Mouse (Mus musculus) activated CD4-positive, CD25-positive, alpha-beta regulatory T cell, adult 4 months (primary cell): Measurements from ENCODE around the gene Crtc3. TPM values are rescaled to one million over a fixed set of nuclear protein-coding genes. Genes with fewer than 3 reads are reported as not detected.

ENCODE experiments used
- ATAC-seq: one replicate; pipeline ENCODE4 v1.8.0; 2017
- polyA plus RNA-seq, 2 experiments: library from polyadenylated mRNA; unstranded; fragments of 100-300 nt; shearing (Covaris generic); gene quantifications; one replicate each; pipeline ENCODE4 v1.2.1; 2017

The Crtc3 gene
- polyA plus RNA-seq, 2 experiments from 2014 or later, result 16.6 to 17.1 TPM

DNA sequence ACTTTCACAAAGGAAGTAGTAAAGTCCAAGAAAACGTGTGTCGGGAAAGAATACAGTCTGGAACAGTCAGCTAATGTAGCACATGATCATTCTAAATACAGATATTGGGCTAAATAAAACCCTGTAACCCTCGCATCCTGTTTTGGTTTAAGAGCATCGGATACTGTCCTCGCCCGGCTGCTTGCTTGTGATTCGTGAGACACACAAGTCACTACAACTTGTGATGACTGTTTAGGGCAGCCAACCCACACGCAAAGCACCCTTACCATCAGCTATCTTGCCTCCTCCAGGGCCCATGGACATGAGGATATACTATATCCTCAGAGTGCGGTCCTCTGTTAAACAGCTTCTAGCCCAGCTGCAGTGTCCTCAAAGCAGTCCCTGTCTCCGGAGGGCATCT, 50.2 kb downstream of the Crtc3 start:
- ATAC-seq, result no peak

- no peak for ATAC-seq
Measured at GRCm38 (mm10) chr7:80636953-80637800, 51.5 kb downstream of the Crtc3 start.

- peak; percentile 29 for ATAC-seq
Measured at GRCm38 (mm10) chr7:80636288-80636952, 52.3 kb downstream of the Crtc3 start.

DNA sequence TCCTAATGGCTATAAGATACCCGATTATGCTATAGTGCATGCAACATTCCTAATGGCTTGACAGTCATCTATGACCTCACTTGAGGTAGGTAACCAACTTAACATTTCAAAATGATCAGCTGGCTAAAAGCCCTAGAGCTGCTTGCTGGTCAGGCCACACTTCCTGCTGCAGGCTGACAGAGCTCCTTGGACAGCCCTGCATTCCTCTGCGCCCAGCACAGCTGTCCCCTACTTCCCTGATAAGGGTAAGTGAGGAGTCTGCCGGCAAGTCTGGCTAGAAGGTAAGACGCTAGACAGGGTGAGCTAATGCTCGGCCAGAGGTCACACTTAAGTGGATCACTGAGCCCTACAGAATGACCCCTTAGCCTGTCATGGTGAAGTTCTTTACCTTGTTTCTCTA, 52.8 kb downstream of the Crtc3 start:
- no peak for ATAC-seq

GRCm38 (mm10) chr7:80634741-80635140, 53.9 kb downstream of the Crtc3 start:
- peak; percentile 75 for ATAC-seq

DNA sequence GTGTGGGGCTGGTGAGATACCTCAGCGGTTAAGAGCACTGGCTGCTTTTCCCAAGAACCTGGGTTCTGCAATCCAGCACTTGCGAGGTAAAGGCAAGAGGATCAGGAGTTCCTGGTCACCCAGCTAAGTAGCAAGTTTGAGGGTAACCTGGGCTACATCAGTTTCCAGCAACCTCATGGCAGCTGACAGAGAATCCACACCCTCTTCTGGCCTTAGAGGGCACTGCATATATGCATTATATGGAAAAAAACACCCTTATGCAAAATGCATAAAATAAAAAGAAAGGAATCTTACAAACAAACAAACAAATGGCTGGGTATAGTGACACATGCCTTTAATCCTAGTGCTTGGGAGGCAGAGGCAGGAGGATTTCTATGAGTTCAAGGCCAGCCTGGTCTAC, 55.0 kb downstream of the Crtc3 start:
- no peak for ATAC-seq

- ATAC-seq, result no peak
Measured at GRCm38 (mm10) chr7:80631993-80632392, 56.7 kb downstream of the Crtc3 start.

DNA sequence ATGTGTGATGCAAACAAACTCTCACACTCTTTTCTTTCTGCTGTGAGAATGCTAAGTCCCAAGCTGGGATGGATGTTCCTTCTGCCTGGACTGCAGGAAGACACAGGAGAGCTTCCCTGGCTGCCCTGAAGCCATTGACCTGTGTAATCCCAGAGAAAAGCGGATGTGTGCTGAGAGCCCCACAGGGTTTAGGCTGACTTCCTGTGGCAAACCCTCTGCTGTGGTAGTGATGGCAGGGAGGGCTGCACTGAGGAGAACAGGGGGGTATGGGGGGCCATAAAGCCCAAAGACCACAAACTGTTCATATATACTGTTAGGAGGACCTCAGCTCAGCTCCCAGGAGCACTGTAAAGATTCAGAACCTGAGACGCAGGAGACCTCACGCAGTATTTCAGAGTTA, 57.3 kb downstream of the Crtc3 start:
- ATAC-seq, result no peak

DNA sequence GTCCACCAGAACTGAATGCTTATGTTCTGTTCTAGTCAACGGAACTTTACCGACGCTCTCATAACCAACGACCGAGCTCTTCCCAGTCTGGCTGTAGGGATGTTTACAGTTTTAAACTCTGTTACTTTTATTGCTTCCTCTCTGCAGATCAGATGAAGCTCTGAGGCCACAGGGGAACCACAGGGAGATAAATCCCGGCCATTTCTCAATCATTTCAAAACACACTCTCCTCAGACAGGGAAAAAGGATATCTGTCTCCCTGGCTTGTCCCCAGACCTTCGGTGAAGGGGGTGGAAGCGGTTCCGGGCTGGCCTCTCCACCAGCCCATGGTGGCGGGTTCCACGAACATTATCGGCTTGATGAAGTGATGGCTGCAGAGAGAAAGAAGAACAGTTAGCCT, 59.3 kb downstream of the Crtc3 start:
- ATAC-seq, result peak; percentile 17

- peak; percentile 94 for ATAC-seq
Measured at GRCm38 (mm10) chr7:80628708-80629183, 59.9 kb downstream of the Crtc3 start.

GRCm38 (mm10) chr7:80626943-80627342, 61.7 kb downstream of the Crtc3 start:
- no peak for ATAC-seq

DNA sequence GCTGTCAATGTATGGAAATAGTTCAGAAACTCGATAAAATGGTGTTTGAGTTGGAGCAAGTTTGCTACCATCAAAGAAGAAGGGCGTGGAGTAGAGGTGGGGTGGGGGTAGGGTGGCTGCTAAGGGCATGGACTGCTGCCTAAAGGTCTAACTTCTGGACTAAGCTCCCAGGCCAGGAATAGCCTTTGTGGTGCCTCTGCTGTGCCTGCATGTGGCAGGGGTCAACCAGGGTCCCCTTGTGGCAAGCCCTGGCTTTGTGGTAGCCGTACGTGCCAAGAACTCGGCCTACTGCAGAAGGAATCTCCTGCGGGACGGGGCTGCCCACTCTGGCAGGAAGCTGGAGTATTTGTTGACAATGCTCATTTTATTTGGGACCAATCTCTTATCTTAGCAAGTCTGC, 62.8 kb downstream of the Crtc3 start:
- ATAC-seq, result no peak

DNA sequence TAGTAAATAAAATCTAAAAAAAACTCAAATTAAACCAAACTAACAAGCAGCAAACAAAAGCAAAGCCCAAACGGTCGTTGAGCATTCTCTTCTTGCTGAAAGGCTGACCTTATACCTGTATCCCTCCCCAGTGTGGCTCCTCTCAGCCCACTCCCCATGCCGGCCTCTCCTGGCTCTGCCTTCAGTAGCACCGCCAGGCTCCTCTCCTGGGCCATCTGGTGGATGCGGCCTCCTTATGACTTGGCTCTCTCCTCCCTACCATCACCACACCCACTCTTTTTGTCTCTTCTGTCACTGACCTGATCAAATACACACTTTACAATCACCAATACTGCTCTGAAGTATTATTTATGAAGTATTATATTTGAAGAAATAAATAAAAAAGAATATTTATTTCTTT, 65.4 kb downstream of the Crtc3 start:
- no peak for ATAC-seq

- no peak for ATAC-seq
Measured at GRCm38 (mm10) chr7:80616096-80616495, 72.6 kb downstream of the Crtc3 start.

GRCm38 (mm10) chr7:80614042-80614441, 74.6 kb downstream of the Crtc3 start:
- no peak for ATAC-seq

DNA sequence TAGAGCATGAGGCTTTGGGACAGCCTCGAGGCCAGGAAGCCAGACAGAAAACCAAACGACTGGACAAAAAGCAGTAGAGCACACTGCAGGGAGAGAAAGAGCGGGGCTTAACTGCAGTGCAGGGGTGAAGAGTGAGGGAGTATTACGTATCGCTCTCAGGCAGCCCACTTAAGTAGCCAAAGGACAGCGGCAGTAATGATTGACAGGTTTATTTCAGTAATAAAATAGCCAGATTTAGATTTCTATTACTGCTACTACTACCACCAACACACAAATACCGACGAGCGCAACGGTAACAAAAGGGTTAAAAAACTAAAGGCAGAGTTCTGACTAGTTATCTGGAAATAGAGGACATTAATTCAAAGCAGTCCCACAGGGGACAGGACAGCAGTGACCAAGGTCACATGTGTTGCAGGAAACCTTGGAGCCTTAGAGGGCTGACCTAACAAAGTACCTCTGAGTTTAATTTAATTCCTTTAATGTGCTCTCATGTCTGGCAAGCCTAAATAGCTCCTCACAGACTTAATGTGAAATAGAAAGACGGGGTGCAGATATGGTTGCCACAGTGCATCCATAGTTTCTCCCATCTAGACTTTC, 76.4 kb downstream of the Crtc3 start:
- ATAC-seq, result no peak

DNA sequence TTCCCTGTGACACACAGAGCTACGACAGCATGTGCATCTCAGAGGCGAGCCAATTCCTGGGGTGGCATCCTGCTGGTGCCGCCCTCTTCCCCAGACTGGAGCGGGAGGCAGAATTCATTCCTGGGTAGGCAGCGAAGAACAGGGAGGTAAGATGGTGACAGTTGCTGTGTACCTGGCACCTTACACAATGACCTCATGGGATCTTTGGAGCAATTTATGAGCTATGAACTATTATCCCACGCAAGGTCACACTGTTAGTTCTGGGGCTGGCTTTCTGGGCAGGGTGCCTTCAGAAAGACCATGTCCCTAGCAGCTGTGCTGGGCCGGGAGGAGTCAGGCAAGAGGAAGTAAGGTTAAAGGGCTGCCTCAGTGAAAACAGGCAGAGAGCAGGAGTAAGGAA, 77.0 kb downstream of the Crtc3 start:
- no peak for ATAC-seq

DNA sequence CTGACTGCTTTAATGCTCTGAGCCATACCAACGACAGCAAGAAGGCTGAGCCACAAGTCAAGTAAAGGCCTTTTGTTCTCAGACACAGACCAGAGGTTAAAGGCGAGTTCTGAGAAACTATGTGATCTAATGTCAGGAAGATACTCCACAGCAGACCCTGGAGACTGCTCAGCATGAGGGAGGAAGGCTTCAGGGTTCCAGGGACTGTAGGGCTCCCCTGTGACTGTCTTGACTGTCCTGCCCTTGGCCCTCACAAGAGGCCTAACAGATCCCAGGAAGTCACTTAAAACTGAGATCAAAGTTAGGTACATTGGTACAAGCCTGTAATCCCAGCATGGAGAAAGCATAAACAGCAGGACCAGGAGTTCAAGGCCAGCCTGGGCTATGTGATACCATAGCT, 81.2 kb downstream of the Crtc3 start:
- no peak for ATAC-seq

DNA sequence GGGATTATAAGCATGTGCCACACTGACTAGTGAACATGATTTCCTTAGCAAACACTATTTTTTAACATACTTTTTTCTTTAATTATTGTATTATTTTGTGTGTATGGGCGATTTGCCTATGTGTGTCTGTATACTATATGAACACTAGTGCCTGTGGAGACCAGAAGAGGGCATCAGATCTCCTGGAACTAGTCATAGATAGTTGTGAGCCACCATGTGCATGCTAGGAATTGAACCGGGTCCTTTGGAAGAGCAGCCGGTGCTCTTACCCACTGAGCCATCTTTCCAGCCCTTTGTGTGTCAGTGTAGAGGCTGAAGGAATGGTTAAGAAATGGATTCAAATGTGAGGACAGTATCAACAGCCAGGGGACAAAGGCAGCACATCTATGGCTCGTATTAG, 82.2 kb downstream of the Crtc3 start:
- ATAC-seq, result no peak

GRCm38 (mm10) chr7:80605557-80605930, 83.1 kb downstream of the Crtc3 start:
- ATAC-seq, result no peak

DNA sequence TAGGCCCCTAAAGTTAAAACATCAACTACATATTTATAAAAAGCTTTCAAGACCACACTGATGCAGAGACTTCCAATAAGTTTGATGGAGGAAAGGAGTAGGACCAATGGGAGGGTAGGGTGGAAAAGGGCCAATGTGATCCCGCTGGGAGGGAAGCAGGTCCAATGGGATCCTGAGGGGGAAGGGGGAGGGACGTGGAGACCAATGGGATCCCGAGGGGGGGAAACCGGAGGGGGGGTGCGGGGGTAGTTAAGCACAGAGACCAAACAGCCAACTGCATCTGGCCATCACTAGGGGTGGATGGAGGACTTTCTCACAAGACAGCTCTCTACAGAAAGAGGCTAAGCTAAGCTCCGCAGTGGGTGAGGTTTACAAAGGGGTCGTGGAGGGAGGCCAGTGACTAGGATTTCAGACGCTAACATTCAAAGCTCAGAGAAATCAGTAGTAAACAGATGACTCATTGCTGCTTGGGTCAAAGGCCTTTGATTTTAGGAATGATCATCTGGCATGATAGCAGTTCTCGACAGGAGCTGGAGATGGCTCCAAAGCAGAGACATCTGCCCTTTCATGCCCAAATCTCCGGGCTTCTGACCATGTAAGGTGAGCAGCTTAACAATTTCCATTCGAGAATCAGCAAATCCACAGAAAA, 83.6 kb downstream of the Crtc3 start:
- ATAC-seq, result no peak

GRCm38 (mm10) chr7:80602574-80602973, 86.1 kb downstream of the Crtc3 start:
- no peak for ATAC-seq

DNA sequence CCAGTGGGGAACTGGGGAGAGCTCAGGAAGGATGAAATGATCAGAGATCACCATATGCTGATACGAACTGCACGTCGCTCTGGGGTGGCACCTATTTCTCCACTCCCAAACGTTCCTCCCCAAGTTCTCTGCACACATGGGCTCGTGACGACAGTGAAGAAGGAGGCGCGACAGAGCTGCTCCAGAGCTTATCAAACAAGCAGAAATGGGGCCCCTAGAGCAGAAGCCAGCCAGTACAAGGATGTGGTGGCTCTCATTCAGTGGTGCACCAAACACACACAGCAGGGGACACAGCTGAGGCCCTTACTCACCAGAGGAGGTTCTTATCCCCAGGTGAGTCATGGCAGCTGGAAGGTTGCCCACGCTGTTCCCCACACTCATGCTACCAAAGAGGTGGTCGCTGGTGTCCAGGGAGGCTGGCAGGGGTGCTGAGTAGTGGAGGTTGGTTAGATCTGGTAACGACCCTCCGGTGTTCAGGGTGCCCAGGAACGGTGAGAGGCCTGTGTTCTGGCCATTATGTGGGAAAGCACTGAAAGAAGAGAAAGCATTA, 90.2 kb downstream of the Crtc3 start:
- ATAC-seq, result no peak
